Mouse (Mus musculus) cerebellum, adult 2 months (tissue): ENCODE measurements around the gene Rusc2. TPM values are rescaled to one million over a fixed set of nuclear protein-coding genes. Genes with fewer than 3 reads are reported as not detected.
A peak's percentile ranks its signal among the peaks of the same experiment; 100 is the strongest.

Experiments
- DNase-seq, 2 experiments: peaks; one replicate each; pipeline ENCODE4 v3.0.0; 2021
- H3K27ac ChIP-seq: fragments of 200-500 bp; 2 replicates; pipeline ENCODE4 v1.5.1; 2012; ENCODE audit warnings: low read length, control low read depth, inconsistent platforms; ENCODE audit not compliant: insufficient read depth
- H3K27me3 ChIP-seq: fragments of 200-500 bp; 2 replicates; pipeline ENCODE4 v1.6.1; 2012; ENCODE audit warnings: inconsistent platforms, mild to moderate bottlenecking, low read length, moderate library complexity; ENCODE audit not compliant: control insufficient read depth, insufficient read depth
- H3K4me1 ChIP-seq: fragments of 200-500 bp; 2 replicates; pipeline ENCODE4 v1.6.1; 2011; ENCODE audit warnings: low read length; ENCODE audit not compliant: control insufficient read depth, insufficient read depth
- H3K4me3 ChIP-seq: fragments of 200-500 bp; replicated peaks from 2 replicates; pipeline ENCODE3; 2011; ENCODE audit warnings: mild to moderate bottlenecking, low read depth, low read length, control low read depth; ENCODE audit not compliant: insufficient read depth
- CTCF ChIP-seq: fragments of 200-500 bp; IDR thresholded peaks from 2 replicates; pipeline ENCODE4 v1.5.1; 2011; ENCODE audit warnings: low read depth, mild to moderate bottlenecking, control low read depth, low read length, moderate library complexity, borderline replicate concordance; ENCODE audit not compliant: insufficient read depth
- POLR2A ChIP-seq: fragments of 200-500 bp; IDR thresholded peaks from 2 replicates; pipeline ENCODE4 v1.6.1; 2011; ENCODE audit warnings: low read length, control low read depth, borderline replicate concordance; ENCODE audit not compliant: insufficient read depth
- WGBS: fragments of 180-500 bp; shearing (Covaris S2); methylation state at CpG from one replicate; pipeline ENCODE4 v1.1.7; 2018; 5-methylcytosine and 5-hydroxymethylcytosine counted together
- polyA plus RNA-seq: library from polyadenylated mRNA; depleted of rRNA; stranded (reverse); fragments of >200 nt; gene quantifications from 2 replicates; pipeline ENCODE4 v1.2.3, GENCODE M21; 2012

Rusc2 gene
- polyA plus RNA-seq, 1 experiment = 65.8 TPM

DNA sequence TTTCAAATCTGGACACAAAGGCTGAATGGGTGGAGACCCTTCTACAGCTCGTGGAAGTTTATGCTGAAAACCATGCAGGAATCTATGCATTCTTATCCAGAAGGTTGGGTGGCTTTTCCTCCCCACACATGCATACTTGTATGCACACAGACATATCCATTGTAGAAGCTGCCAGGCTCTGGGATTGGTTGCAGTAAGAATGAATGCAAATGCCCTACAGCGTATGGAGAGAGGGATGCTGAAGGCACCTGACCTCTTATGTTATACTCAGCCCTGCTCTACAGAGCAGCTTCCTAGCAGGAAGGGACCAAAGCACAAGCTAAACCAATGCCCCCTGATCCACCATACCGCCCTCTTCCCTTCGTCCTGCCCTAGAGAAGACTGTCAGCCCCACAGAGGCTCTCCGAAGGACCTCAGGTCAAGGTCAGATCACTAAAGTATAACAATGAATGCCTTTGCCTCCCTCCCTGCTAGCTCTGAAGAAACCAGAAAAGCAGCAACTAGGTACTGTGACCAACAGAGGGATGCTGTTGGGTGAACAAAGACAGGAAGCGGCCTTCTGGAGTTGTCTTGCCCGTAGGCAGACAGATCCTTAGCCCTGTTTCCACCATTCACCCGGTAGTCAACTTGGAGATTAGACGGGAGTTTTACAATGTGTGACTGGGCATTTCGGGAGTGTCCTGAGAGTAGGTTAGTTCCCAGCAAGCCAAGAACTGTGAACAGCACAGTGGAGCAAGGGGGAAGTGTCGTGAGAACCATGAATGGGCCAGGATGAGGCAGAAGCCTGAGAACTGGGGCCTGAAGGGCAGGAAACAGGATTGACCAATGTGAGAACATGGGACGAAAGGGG lies 25.5 kb downstream of the Rusc2 start:
- no peak for DNase-seq
- Histone ChIP-seq H3K27me3 (no peaks in the 10 kb centered on the region), H3K27ac (peak overlapping the region; percentile 58; the same call in 1 of the 2 replicates), H3K4me3 (peak overlapping the region; percentile 11), H3K4me1 (peaks cover 10% of the 10 kb centered on the region)
- WGBS = 84% methylated on average over 12 of the region's 12 CpGs
- TF ChIP-seq CTCF (no peak), POLR2A (no peak)

DNA sequence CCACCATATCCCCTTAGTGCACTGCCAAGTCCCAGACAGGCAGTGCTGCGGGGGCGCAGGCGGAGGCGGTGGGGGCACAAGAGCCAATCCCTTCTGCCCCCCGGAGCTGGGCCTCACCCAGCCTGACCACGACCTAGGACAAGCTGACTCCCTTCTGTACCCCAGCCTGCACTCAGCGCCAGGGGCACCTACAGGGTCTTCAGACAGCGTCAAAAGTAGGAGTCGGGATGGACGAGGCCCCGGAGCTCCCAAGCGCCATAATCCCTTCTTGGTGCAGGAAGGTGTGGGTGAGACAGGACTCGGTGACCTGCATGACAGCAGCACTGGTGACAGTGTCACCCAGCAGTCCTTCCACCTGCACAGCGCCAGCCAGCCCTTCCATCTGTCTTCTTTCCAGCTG lies 33.0 kb downstream of the Rusc2 start:
- WGBS = 86% methylated on average over 14 of the region's 14 CpGs
- H3K27me3 ChIP-seq = no peaks in the 10 kb centered on the region

DNA sequence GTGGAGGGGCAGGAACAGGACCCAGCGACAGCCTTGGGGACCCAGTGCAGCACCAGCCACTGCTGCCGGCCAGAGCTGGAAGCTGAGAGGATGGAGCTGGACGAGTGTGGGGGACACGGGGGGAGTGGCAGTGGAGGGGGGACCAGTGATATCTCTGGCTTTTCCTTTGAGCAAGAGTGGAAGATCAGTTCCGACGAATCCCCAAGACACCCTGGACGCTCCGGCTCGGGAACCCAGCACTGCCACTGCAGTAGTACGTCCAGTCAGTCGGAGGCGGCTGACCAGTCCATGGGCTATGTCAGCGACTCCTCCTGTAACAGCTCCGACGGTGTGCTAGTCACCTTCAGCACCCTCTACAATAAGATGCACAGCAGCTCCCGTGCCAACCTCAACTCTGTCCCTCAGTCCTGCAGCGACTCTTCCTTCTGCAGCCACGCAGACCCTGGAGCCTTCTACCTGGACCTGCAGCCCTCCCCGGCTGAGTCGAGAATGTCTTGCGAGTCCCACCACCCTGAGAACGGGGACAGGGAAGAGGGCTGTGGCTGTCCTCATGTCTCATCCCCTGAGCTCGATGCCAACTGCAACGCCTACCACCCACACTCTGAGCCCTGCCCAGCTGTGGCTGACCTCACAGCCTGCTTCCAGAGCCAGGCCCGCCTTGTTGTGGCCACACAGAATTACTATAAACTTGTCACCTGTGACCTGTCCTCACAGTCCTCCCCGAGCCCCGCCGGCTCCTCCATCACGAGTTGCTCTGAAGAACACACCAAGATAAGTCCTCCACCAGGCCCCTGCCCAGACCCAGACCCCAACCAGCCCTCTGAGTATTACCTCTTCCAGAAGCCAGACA lies 33.7 kb downstream of the Rusc2 start:
- Histone ChIP-seq H3K27ac (no peak overlapping the region), H3K27me3 (no peaks in the 10 kb centered on the region), H3K4me3 (no peak overlapping the region), H3K4me1 (no peaks in the 10 kb centered on the region)
- WGBS = 87% methylated on average over 29 of the region's 29 CpGs
- TF ChIP-seq POLR2A = no peak
- TF ChIP-seq CTCF = no peak
- DNase-seq = no peak

More for the DNA sequence above, 33.0 kb downstream of the Rusc2 start:
- no peak overlapping the region for H3K27ac ChIP-seq
- no peaks in the 10 kb centered on the region for H3K4me1 ChIP-seq
- H3K4me3 ChIP-seq = no peak overlapping the region
- no peak for DNase-seq
- no peak for TF ChIP-seq POLR2A
- no peak for TF ChIP-seq CTCF

DNA sequence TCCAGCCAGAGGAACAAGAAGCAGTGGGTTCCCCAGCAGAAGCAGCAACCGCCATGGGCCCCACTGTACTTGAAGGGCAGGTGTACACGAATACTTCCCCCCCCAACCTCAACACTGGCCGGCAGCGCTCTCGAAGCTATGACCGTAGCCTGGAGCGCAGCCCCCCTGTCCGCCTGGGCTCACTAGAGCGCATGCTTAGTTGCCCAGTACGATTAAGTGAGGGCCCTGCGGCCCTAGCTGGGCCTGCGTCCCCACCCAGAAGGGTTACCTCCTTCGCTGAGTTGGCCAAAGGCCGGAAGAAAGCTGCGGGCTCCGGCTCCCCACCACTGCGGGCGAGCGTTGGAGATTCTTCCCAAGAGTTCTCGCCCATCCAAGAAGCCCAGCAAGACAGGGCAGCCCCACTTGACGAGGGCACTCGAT lies 34.3 kb downstream of the Rusc2 start:
- WGBS = 95% methylated on average over 22 of the region's 22 CpGs
- no peak overlapping the region for H3K4me3 ChIP-seq
- no peak overlapping the region for H3K27ac ChIP-seq
- DNase-seq = no peak
- TF ChIP-seq CTCF (no peak), POLR2A (no peak)
- no peaks in the 10 kb centered on the region for H3K27me3 ChIP-seq
- H3K4me1 ChIP-seq = no peaks in the 10 kb centered on the region

DNA sequence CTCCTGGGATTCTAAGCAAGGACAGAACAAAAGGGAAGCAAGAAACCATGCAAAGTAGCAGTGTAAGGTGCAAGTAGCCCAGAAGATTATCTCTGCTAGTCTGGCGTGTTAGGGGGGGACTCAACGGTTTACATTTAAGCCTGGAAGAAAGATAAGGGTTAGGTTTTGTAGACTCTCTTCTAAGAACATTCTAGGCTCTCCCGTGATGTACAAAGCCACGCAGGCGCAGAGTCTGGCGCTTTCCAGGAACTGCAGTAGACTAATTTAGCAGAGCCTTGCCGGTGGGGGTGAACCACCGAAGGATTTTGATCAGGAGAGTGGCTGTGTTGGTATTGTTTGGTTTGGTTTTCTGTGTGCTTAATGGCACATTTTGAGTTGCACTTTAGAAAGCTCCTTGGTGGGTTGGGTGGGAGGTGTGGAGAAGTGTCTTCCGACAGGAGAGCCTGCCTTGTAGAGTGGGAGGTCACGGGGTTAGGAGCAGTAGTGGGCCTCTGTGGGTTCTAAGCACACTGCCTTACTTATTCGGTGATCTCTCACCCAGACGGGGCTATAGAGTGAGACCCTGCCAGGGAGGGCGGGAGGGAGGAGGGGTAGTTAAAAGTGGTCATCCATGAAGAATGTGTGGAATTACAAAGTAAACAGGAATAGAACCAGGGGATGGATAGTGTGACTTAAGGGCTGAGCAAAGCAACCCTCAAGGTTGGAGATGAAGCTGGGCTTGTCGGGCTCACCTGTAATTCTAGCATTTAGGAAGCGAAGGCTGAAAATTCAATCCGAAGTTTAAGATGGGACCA lies 35.7 kb downstream of the Rusc2 start:
- TF ChIP-seq POLR2A (no peak), CTCF (no peak)
- Histone ChIP-seq H3K27me3 (no peaks in the 10 kb centered on the region), H3K4me1 (no peaks in the 10 kb centered on the region), H3K27ac (no peak overlapping the region), H3K4me3 (no peak overlapping the region)
- DNase-seq = no peak
- WGBS = 81% methylated on average over 16 of the region's 16 CpGs

DNA sequence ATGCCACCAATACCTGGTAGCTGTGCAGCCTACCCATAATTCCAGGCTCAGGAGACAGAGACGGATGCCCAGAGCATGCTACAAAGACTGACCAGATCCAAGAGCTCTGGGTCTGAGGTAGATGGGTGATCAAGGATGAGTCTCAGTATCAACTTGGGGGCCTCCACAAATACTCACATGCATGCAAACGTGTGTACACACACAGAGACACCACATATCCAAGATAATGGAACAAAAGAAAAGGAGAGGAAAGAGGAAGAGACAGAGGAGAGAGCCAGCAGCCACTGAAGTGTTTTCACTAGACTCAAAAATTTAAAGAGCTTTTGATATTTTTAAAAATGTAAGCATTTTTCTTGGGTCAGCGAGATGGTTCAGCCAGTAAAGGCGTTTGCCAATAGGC lies 36.7 kb downstream of the Rusc2 start:
- no peak overlapping the region for H3K27ac ChIP-seq
- TF ChIP-seq POLR2A = no peak
- TF ChIP-seq CTCF = no peak
- H3K4me3 ChIP-seq = no peak overlapping the region
- H3K4me1 ChIP-seq = no peaks in the 10 kb centered on the region
- DNase-seq = no peak
- no peaks in the 10 kb centered on the region for H3K27me3 ChIP-seq
- 64% methylated on average over 4 of the region's 4 CpGs for WGBS

DNA sequence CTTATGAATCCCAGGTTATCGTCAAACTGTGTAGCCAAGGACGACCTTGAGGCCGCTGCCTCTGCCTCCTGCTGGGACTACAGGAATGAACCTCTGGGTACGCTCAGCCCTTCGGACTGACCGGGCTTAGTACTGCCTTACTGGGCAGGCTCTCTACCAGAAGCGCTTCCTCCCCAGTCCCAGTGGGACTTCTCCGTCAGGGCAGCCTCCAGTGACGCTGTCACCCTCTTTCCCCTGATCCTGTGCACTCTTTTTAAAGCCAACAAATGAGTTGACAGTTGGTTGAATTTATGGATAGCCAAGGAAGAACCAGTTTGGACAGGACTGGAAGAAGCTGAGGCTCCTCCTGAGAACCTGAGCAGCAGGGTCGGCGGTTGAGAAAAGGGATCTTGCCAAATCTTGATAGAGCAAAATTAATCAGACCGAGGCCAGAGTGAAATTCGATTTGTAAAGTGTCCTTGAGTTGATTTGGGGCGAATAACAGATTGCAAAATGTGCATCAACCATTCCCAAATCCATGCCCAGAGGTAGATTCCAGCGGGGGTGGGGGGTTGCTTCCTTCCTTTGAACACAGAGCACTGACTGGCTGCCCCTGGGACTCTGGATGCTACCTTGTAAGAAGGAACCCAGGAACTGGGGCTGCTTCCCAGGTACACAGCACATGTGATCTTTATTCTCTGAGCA lies 37.3 kb downstream of the Rusc2 start:
- H3K4me1 ChIP-seq = no peaks in the 10 kb centered on the region
- WGBS = 41% methylated on average over 15 of the region's 15 CpGs
- no peaks in the 10 kb centered on the region for H3K27me3 ChIP-seq
- no peak for DNase-seq
- H3K4me3 ChIP-seq = no peak overlapping the region
- H3K27ac ChIP-seq = no peak overlapping the region
- TF ChIP-seq POLR2A (no peak), CTCF (no peak)
